Mouse (Mus musculus) embryo, embryonic 11.5 days (tissue): Measurements from ENCODE around the gene Ddx5.
A peak's percentile ranks its signal among the peaks of the same experiment; 100 is the strongest.
"Not testable (repeated sequence)": the region's sequence is repeated elsewhere in the genome, so short reads cannot be mapped to it uniquely, and the experiment has no call there.

Experiments
- DNase-seq: peaks from one replicate; pipeline ENCODE4 v3.0.0-alpha.2; 2012; ENCODE audit warnings: low read depth, low spot score

Gene Ddx5

DNA sequence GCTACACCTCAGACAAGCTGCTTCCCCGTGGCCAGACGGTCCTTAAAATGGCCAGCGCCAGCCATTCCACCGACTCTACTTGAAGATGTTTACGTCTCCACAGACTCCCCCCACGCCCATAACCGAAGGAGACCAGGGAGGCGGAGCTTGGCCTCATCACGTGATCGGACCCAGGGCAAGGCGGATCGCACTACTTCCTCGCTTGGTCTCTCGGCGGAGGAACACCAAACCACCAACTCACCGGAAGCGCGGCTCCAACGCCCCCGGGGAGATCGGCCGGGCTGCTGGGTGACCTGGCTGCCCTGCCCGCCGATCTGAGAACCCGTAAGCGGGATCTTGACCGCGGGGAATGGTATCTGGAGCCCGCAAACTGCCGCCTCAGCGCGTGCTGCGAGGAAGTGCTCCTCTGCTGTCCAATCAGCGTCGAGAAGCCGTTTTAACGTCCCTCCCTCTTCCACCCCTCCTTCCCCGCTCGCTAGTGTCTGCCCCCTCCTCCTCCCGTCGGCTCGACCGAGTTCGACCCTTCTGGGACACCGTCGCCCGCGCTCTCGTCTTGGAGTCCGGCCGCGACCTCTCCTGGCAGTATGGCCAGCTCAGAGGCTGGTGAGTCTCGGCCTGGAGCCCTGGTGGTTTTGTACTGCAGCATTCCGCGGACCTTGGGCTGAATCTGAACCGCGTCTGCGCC is at the start of gene Ddx5, which contains the start of gene Cep95:
Gene Ddx5, minus strand, starts transcription at position 411 of the 685 bp plus-strand sequence.
Gene Cep95, plus strand, starts transcription at position 478 of the 685 bp plus-strand sequence.
- DNase-seq, result peak; percentile 97

GRCm38 (mm10) chr11:106828079-106828478 is 39.1 kb upstream of the Ddx5 start:
- DNase-seq, result no peak

DNA sequence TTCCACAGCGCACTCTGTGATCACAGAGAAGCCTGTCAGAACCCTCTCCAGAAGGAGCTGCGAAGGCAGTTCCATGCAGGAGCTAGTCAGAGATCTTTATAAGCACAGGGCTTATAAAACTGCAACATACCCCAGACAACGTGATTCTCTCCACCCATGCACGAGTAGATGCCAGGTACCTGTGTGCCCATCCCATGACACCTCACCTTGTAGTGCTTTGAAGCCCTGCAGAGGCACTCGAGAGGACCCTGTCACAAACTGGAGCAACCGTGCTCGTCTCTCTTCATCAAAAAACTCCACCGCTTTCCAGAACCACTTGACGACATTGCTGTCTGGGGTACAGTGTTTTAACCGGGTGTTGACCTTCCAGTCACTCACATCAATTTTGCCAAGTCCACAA is 35.4 kb upstream of the Ddx5 start:
- no peak for DNase-seq

DNA sequence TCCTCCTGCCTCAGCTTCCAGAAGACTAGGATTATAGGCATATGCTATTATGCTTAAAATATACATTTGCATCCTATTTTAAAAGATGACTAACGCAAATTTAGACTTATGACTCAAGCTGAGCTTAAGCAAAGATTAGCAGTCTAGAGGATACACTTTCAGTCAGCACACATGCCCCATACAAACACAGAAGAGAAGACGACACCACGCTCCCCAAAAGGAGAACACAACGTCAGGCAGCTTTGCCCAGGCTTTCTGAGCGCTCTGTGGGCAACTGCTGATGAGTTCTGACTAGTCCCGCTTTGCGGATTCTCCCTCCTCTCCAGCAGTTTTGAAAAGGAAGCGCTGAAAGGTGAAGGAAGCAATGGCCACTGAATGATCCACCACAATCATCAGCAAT is 34.8 kb upstream of the Ddx5 start:
- DNase-seq, result no peak

DNA sequence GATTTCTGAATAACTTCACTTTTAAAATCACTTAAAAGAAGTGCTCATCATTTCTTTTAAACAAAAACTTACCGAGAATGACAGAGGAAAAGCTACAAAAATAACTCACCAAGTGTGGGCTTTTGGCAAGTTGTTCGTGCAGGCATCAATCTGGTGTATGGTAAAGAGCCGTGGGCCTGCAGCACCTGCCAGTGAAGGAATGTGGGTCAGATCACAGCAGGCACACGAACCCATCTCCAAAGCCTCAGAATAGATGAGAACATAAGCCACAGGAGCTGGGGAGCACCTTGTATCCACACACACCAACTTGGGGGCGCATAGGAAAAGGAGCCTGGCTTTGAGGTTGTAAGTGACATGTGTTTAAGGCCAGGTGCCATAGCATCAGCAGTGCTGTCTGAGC is 33.9 kb upstream of the Ddx5 start:
- DNase-seq, result no peak

GRCm38 (mm10) chr11:106822491-106822890 is 33.5 kb upstream of the Ddx5 start:
- DNase-seq, result no peak

GRCm38 (mm10) chr11:106821397-106821796 is 32.4 kb upstream of the Ddx5 start:
- DNase-seq, result no peak

DNA sequence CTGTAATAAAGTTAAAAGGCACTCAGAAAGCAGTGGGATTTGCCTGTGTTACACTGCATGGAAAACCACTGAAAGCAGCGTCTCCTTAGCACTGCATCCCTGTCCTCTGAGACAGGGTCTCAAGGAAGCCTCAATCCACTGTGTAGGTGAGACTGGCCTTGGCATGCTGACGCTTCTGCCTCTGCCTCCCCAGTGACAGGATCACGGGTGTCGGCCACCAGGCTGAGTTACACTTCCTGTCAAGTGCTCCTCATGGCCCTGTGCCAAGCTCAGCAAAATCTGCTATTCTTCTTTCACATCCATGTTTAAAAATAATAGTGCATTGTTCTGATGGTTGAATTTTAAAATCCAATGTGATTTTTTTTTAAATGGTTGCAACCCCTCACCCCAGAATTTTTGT is 32.0 kb upstream of the Ddx5 start:
- DNase-seq, result no peak

DNA sequence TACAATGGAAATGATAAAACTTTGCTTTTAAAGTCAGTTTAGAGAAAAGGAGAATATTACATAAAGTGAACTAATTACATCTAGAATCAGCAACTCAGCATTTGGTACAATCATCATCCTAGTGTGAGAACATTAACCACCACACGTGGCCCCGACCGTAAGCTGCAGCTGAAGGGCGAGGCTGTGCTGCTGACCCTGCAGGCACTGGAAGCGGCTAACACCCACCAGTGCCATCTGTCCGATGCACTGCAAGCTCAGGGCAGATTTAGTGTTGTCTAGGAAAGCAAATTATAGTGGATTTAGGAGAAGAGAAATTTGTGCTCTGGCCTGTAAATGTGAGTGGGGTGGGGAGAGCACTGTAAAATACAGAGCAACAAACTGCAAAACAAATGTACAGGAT is 31.3 kb upstream of the Ddx5 start:
- DNase-seq, result no peak

DNA sequence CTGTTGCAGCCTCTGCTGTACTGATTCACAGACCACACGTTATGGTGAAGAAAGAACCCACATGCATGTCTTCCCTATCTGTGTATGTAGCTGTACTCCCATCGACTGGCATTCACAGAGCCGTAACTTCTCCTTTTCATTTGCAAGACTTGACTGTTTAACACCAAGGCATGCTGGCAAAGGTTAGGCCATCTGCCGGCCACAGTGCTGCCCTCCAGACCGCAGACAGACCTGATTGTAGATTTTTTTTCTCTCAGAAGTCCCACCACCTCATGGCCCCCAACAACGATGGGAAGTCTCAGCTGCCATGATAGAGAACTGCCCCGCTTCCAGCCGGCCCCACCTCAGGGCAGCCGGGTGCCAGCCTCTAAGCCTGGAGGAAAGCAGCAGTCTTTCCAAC is 30.6 kb upstream of the Ddx5 start:
- DNase-seq, result no peak

DNA sequence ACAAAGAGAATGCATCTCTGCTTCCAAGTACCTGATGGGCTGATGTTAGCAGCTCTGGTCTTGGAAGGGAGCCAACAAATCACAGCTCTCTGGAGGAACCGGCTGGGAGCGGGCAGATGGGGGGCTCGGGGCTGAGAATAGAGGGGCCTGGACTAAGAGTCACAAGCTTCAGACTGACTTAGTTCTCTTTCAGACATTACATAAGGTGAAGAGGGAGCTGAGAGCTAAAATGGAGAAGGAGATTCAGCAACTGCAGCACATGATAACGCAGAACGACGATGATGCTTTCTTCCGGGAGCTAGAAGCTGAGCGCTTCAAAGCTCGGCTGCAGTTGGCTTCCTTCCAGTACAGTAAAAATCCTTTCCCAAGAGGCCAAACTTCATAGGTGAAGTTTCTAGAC is 29.4 kb upstream of the Ddx5 start:
- DNase-seq, result no peak

GRCm38 (mm10) chr11:106817808-106818207 is 28.8 kb upstream of the Ddx5 start:
- DNase-seq, result no peak

DNA sequence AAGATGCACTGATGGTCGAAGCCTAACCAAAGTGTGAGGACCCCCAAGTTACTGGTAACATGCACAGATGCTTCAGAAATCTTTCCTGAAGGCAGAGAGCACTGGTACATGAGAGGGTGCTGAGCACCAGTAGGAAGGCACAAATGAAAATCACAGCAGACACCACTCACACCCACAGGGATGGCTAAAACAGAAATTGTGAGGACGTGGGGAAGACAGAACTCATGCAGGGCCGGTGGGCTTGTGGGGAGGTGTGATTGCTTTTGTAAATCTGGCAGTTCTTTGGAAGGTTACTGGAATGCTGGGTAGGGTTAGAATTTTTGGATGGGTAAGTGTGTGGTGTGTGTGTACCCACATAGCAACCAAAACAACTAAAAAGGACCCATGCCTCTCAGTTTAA is 28.2 kb upstream of the Ddx5 start:
- no peak for DNase-seq

DNA sequence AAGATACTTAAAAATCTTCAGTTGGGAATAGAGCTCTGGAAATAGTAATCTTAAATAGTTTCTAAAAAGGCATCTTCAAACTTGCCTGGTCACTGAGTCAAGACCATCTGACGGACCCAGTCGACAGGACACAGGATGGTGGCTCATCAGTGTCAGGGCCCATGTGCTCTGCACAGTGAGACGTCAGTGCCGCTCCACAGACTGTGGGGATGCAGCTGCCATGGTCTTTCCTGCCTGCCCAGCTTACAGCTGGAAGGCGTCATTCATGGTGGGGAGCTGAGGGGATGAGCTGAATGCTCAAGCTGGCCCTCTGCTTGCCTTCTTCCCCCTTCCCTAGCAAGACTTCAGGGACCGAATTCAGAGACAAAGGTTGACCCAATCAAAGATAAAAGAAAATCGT is 27.3 kb upstream of the Ddx5 start:
- no peak for DNase-seq

- no peak for DNase-seq
Measured at GRCm38 (mm10) chr11:106815761-106816160, 26.8 kb upstream of the Ddx5 start.

- DNase-seq, result no peak
Measured at GRCm38 (mm10) chr11:106815331-106815730, 26.3 kb upstream of the Ddx5 start.

DNA sequence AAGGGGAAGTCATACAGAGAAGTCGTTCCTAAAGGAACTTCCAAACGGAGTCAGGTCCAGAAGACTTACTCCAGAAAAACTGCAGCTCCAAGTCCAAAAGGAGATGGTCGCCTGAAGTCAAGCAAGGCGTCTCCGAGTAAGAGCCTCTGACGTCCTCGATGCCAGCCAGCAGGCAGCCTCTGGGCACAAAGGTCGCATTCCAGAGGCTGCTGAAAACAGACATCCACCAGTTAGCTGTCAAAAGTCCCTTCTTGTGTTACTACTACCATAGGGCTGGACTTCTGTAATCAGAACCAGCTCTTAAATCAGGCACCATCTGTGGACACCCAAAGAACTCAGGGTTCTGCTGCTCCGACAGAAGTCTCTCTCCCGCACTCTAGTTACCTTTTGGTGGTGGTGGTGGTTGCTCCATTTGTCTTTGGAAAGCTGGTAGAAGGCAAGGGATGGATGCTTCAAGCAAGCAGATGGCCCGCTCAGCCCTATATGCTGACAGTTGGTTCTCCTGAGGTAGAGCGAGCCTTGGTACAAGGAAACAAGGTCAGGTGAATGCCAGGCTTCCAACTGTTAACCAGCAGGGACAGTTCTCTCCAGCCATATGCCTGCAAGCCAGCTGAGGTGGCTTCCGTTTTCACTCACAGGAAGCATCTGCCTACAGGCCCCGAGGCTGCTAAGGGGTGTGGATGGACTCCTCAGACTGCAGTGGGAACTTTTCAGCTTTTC is 25.8 kb upstream of the Ddx5 start:
- no peak for DNase-seq

GRCm38 (mm10) chr11:106812410-106813136 is 23.6 kb upstream of the Ddx5 start:
- DNase-seq, result no peak

GRCm38 (mm10) chr11:106807442-106807841 is 18.5 kb upstream of the Ddx5 start:
- DNase-seq, result not testable (repeated sequence)

- no peak for DNase-seq
Measured at GRCm38 (mm10) chr11:106802069-106802627, 13.2 kb upstream of the Ddx5 start.

DNA sequence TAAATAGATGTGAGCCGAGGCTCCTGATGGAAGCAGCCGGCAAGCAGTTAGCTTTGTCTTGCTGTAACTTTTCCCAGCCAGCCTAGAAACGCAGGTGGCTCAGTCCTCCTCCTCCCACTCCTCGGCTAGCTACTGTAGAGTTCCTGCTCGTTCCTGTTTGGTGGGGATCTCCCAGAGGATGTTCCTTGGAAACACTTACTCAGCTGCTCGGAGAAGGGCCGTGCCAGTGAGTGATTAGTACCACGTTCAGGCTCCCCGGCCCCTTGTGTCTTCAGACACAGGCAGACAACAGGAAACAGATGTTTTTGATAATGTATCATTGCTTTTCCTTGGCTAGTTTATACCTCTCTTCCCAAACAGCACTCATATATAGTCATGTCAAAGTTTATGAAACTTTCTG is 6.7 kb upstream of the Ddx5 start:
- no peak for DNase-seq

DNA sequence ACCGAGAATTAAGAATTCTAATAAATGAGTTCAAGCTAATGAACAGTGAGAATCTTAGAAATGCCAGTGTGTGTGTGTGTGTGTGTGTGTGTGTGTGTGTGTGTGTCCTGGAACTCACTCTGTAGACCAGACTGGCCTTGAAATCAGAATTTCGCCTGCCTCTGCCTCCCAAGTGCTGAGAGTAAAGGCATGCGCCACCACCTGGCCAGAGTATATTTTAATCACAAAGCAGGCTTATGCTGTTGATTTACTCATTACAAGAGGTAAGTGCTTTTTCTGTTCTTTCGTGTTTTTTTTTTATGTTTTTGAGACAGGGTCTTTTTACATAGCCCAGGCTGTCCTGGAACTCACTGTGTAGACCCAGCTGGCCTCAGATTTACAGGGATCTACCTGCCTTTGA is 4.9 kb upstream of the Ddx5 start:
- DNase-seq, result no peak
